Mouse (Mus musculus): Measurements from ENCODE around the gene Elavl4. TPM values are rescaled to one million over a fixed set of nuclear protein-coding genes. Genes with fewer than 3 reads are reported as not detected.

The Elavl4 gene
- not detected for polyA plus RNA-seq (2014; fragmentation: Illumina TruSeq; extraction: RNeasy Lipid Tissue Mini Kit (QIAGEN cat#74804); ENCODE audit: low read depth, low replicate concordance)

DNA sequence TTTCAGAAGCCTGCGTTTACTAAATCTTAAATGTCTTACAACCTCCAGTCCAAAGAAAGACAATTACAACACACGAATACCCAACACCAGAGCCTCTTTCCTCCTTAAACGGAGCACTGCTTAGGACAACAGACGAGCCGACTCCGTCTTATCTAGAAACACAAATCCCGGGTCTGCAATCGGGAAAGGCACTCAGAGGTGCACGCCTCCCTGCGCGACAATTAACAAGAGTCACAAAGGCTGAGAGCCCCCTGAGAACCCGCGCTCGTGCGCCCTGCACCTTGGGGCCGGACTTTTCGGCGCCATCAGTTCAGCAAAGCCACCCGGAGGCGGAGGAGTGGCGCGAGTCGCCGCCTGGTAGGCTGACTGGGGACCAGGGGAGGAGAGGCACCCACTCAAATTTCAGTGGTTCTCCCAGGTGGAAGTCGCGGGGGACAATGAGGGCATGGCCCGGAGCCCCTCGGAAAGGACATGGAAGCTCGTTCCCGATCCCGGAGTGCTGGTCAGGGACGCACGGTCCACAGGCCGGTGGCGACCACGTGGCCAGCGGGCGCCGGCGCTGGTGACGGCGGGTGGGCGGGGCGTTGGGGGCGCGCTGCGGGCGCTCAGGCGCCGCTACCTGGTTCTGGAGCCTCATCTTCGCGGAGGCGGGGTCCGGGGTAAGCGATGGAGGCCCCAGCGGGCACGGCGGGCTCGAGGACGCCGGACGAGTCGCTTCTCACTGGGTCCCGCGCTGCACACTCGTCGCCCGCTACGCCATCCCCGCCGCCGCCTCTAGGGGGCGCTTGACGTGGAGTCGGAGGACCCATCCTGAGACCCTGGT, at the start of gene Elavl4:
Gene Elavl4, minus strand, starts transcription at position 732 of the 823 bp plus-strand sequence.

DNA sequence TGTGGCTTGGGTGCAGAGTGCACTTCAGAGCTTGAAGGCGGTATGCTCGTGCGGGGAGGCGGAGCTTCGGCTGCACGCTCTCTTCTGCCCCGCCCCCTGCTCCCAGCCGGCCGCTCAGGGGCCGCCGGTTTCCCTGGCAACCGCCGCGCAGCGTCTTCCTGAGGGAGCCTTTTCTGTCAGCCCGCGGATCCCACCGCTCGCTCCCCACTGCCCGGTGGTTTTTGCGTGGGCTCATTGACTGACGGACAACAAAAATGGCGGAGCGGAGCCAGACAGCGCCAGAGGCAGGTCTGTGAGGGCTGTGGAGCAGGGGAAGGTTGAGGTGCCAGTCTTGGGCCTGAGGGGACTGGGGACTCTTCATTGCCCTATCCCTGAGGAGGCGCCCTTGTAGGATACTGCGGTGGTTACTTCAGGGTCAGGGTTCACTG, 45.9 kb upstream of the Elavl4 start, which contains the start of gene Agbl4:
Gene Agbl4, plus strand, starts transcription at position 44 of the 428 bp plus-strand sequence.

Other genes starting within 250 kb of the Elavl4 start
- gene Agbl4, start 45.8 kb upstream of the Elavl4 start, polyA plus RNA-seq (2014; fragmentation: Illumina TruSeq; extraction: RNeasy Lipid Tissue Mini Kit (QIAGEN cat#74804); ENCODE audit: low read depth, low replicate concordance): not detected